Mouse (Mus musculus): ENCODE data around the gene Fut2. TPM values are rescaled to one million over a fixed set of nuclear protein-coding genes. Genes with fewer than 3 reads are reported as not detected.

Fut2 gene
- total and polyA plus RNA-seq, 3 experiments, result not detected

DNA sequence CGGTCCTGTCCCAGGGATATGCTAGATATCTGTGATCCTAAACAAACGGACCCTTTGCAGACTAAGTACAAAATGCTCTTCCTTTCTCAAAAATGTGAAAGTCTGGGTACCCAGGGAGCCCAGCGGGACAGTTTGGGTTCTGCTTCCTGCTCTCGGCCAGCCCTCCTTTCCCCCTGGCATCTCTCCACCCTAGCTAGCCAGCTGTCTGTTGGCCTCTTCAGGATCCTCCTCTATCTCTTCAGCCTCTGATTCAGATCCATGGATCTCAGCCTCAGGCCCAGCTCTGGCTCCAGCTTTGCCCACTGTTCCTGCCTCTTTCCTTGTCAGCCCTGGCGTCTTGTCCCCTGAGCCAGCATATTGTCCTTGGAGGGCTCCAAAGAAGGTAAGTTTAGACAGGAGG is 24.1 kb downstream of the Fut2 start:
- in situ Hi-C loops (cut with MboI; ENCODE audit: low pct_ligation_motif_present, low pct_unique_long_range_greater_than_20kb, low sequenced_read_pairs), result no loop called here
- no peak for DNase-seq (ENCODE audit: extremely low read depth)
- dilution Hi-C loops (cut with MboI; ENCODE audit: extremely low pct_ligation_motif_present, extremely low pct_unique_long_range_greater_than_20kb, low sequenced_read_pairs), result no loop called here
- Histone ChIP-seq H3K4me3 (replicated peaks in 1 of 3; ENCODE audit: low read depth in 2 of 3, low read length in 2 of 3, poor library complexity in 1 of 3) (no peak overlapping the region), H3K4me2 (ENCODE audit: insufficient read depth, low read depth, poor library complexity, severe bottlenecking) (no peak overlapping the region), H3K79me2 (replicated peaks; ENCODE audit: control insufficient read depth, extremely low read depth, insufficient read depth, poor library complexity, severe bottlenecking) (no peaks in the 10 kb centered on the region), H3K27ac (ENCODE audit: insufficient read depth, low read depth) (no peak overlapping the region), H3K9ac (ENCODE audit: insufficient read depth, low read depth) (no peak overlapping the region), H3K9me3 (replicated peaks; ENCODE audit: low read length) (no peaks in the 10 kb centered on the region), H3K36me3 (replicated peaks in 1 of 2; ENCODE audit: control insufficient read depth in 1 of 2, insufficient read depth in 1 of 2, low read length in 1 of 2) (peaks cover 0 to 5% of the 10 kb centered on the region in 2 experiments), H3K4me1 (ENCODE audit: control insufficient read depth in 1 of 2, insufficient read depth in 2 of 2) (peaks cover 34 to 97% of the 10 kb centered on the region in 2 experiments), H3K27me3 (replicated peaks) (no peaks in the 10 kb centered on the region)
- no peak for TF ChIP-seq USF2 (conservative IDR thresholded peaks at IDR 0.05; ENCODE audit: low read depth, low read length)
- no peak for TF ChIP-seq TBP (conservative IDR thresholded peaks at IDR 0.05; ENCODE audit: low read depth, low read length)
- TF ChIP-seq EP300 (IDR thresholded peaks at IDR 0.05; ENCODE audit: low read length), result no peak
- no peak for TF ChIP-seq TCF12 (IDR thresholded peaks at IDR 0.05; ENCODE audit: low read depth, low read length)
- no peak for TF ChIP-seq POLR2A (IDR thresholded peaks at IDR 0.05; ENCODE audit: low read depth, low read length)
- no peak for TF ChIP-seq MAX (IDR thresholded peaks at IDR 0.05; ENCODE audit: low read length)
- TF ChIP-seq PAX5 (IDR thresholded peaks at IDR 0.05; ENCODE audit: low read length), result no peak
- no peak for TF ChIP-seq ETS1 (conservative IDR thresholded peaks at IDR 0.05; ENCODE audit: low read depth, low read length)
- TF ChIP-seq NELFE (IDR thresholded peaks at IDR 0.05; ENCODE audit: low read depth, low read length), result no peak
- no peak for TF ChIP-seq KAT2A (IDR thresholded peaks at IDR 0.05; ENCODE audit: insufficient replicate concordance, low read length)

DNA sequence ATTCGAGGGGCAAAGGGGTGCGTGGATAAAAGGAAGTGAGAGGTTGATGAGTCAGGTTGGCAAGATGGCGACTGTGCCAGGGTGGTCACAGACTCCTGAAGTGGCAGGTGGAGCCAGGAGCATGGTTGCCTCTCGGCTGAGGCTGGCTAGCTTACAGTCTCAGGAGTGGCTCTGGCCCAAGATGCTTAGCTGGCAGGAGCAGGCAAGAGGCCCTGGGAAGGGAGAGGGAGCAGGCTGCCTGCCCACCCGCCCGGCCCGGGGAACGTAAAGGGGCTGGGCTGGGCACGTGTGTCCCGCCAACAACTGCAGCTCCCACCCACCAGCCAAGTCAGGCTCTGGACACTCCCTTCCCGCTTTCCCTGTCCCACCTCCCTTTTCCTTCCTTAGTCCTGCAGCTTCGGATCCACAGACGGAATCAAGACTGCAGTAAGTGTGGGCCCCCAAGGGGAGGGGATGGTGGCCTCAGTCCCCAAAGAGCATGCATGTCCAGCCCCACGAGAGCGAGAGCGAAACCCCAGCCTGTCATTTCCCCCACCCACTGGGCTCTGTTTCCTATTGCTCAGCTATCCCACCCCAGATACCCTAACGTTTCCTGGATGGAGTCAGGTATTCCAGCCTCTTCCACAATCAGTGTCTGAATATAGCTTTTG is 24.7 kb downstream of the Fut2 start:
- H3K4me3 ChIP-seq (replicated peaks in 1 of 3; ENCODE audit: low read depth in 2 of 3, low read length in 2 of 3, poor library complexity in 1 of 3), result no peak overlapping the region
- H3K27me3 ChIP-seq (replicated peaks), result no peaks in the 10 kb centered on the region
- DNase-seq (ENCODE audit: extremely low read depth), result no peak
- H3K4me2 ChIP-seq (ENCODE audit: insufficient read depth, low read depth, poor library complexity, severe bottlenecking), result no peak overlapping the region
- dilution Hi-C loops (cut with MboI; ENCODE audit: extremely low pct_ligation_motif_present, extremely low pct_unique_long_range_greater_than_20kb, low sequenced_read_pairs), result no loop called here
- H3K9me3 ChIP-seq (replicated peaks; ENCODE audit: low read length), result peaks cover 2% of the 10 kb centered on the region
- in situ Hi-C loops (cut with MboI; ENCODE audit: low pct_ligation_motif_present, low pct_unique_long_range_greater_than_20kb, low sequenced_read_pairs), result no loop called here
- peaks cover 34 to 95% of the 10 kb centered on the region in 2 experiments for H3K4me1 ChIP-seq (ENCODE audit: control insufficient read depth in 1 of 2, insufficient read depth in 2 of 2)
- no peak overlapping the region for H3K9ac ChIP-seq (ENCODE audit: insufficient read depth, low read depth)
- no peak for TF ChIP-seq CTCF (conservative IDR thresholded peaks at IDR 0.05 in 1 of 2, IDR thresholded peaks at IDR 0.05 in 1 of 2; ENCODE audit: low read depth in 2 of 2, low read length in 2 of 2)
- no peak for TF ChIP-seq JUND (conservative IDR thresholded peaks at IDR 0.05; ENCODE audit: low read depth, low read length)
- no peak for TF ChIP-seq PAX5 (IDR thresholded peaks at IDR 0.05; ENCODE audit: low read length)
- no peak for TF ChIP-seq GABPA (IDR thresholded peaks at IDR 0.05; ENCODE audit: insufficient replicate concordance, low read depth, low read length)
- TF ChIP-seq UBTF (IDR thresholded peaks at IDR 0.05; ENCODE audit: low read depth, low read length), result no peak
- no peak for TF ChIP-seq POLR2AphosphoS2 (IDR thresholded peaks at IDR 0.05; ENCODE audit: low read depth, low read length)
- no peak for TF ChIP-seq CHD2 (IDR thresholded peaks at IDR 0.05; ENCODE audit: low read length)
- TF ChIP-seq NELFE (IDR thresholded peaks at IDR 0.05; ENCODE audit: low read depth, low read length), result no peak
- TF ChIP-seq ZKSCAN1 (IDR thresholded peaks at IDR 0.05; ENCODE audit: borderline replicate concordance, low read depth, low read length), result no peak
- TF ChIP-seq ETS1 (conservative IDR thresholded peaks at IDR 0.05; ENCODE audit: low read depth, low read length), result no peak
- no peak for TF ChIP-seq ZNF384 (IDR thresholded peaks at IDR 0.05; ENCODE audit: low read depth, low read length)
- TF ChIP-seq MXI1 (IDR thresholded peaks at IDR 0.05; ENCODE audit: low read depth, low read length), result no peak
- TF ChIP-seq RCOR1 (conservative IDR thresholded peaks at IDR 0.05; ENCODE audit: low read depth, low read length), result no peak
- TF ChIP-seq JUN (IDR thresholded peaks at IDR 0.05; ENCODE audit: insufficient read depth, low read depth, low read length), result no peak
- no peak for TF ChIP-seq ZMIZ1 (IDR thresholded peaks at IDR 0.05; ENCODE audit: low read depth, low read length)
- no peak for TF ChIP-seq EP300 (IDR thresholded peaks at IDR 0.05; ENCODE audit: low read length)
- no peak for TF ChIP-seq RAD21 (IDR thresholded peaks at IDR 0.05; ENCODE audit: low read depth, low read length)
- TF ChIP-seq NRF1 (IDR thresholded peaks at IDR 0.05; ENCODE audit: low read depth, low read length), result no peak
- TF ChIP-seq MYC (IDR thresholded peaks at IDR 0.05; ENCODE audit: low read depth, low read length), result no peak
- no peak for TF ChIP-seq USF2 (conservative IDR thresholded peaks at IDR 0.05; ENCODE audit: low read depth, low read length)
- H3K36me3 ChIP-seq (replicated peaks in 1 of 2; ENCODE audit: control insufficient read depth in 1 of 2, insufficient read depth in 1 of 2, low read length in 1 of 2), result peaks cover 0 to 9% of the 10 kb centered on the region in 2 experiments
- H3K27ac ChIP-seq (ENCODE audit: insufficient read depth, low read depth), result no peak overlapping the region
- H3K79me2 ChIP-seq (replicated peaks; ENCODE audit: control insufficient read depth, extremely low read depth, insufficient read depth, poor library complexity, severe bottlenecking), result no peaks in the 10 kb centered on the region
